Mouse (Mus musculus) lung, embryonic 15.5 days (tissue): ENCODE results near the gene Fdps. TPM values are rescaled to one million over a fixed set of nuclear protein-coding genes. Genes with fewer than 3 reads are reported as not detected.

Experiments
- ATAC-seq: fragments of 200-750 bp; cut with Nextera tagmentation; 2 replicates; pipeline ENCODE4 v1.8.0; 2017; ENCODE audit warnings: moderate number of reproducible peaks, borderline replicate concordance; ENCODE audit not compliant: low FRiP score, low TSS enrichment; ENCODE audit errors: extremely low read depth
- H3K27ac ChIP-seq: fragments of 300-500 bp; sonication (generic); 2 replicates; pipeline ENCODE4 v1.5.1; 2015; ENCODE audit warnings: moderate library complexity, mild to moderate bottlenecking, inconsistent platforms
- H3K27me3 ChIP-seq: fragments of 300-500 bp; sonication (generic); 2 replicates; pipeline ENCODE4 v1.6.1; 2015; ENCODE audit warnings: inconsistent platforms
- H3K36me3 ChIP-seq: fragments of 300-500 bp; sonication (generic); 2 replicates; pipeline ENCODE4 v1.6.1; 2015; ENCODE audit warnings: inconsistent platforms
- H3K4me1 ChIP-seq: fragments of 300-500 bp; sonication (generic); 2 replicates; pipeline ENCODE4 v1.6.1; 2015; ENCODE audit warnings: inconsistent platforms
- H3K4me2 ChIP-seq: fragments of 300-500 bp; sonication (generic); 2 replicates; pipeline ENCODE4 v1.6.1; 2015; ENCODE audit warnings: inconsistent platforms, mild to moderate bottlenecking, moderate library complexity
- H3K4me3 ChIP-seq: fragments of 300-500 bp; sonication (generic); 2 replicates; pipeline ENCODE4 v1.5.1; 2015; ENCODE audit warnings: mild to moderate bottlenecking, inconsistent platforms
- H3K9ac ChIP-seq: fragments of 300-500 bp; sonication (generic); 2 replicates; pipeline ENCODE4 v1.6.1; 2015; ENCODE audit warnings: inconsistent platforms
- H3K9me3 ChIP-seq: fragments of 300-500 bp; sonication (generic); 2 replicates; pipeline ENCODE4 v1.6.1; 2016; ENCODE audit warnings: inconsistent platforms
- WGBS: fragments of 180-500 bp; shearing (Covaris S2); methylation state at CpG from one replicate; pipeline ENCODE4 v1.1.7; 2015; 5-methylcytosine and 5-hydroxymethylcytosine counted together
- polyA plus RNA-seq: library from polyadenylated mRNA; unstranded; fragments of >200 nt; fragmentation: Nextera tagmentation; extraction: Ambion mirVana; gene quantifications from 2 replicates; pipeline ENCODE4 v1.2.1, GENCODE M21; 2015

Gene Fdps
- polyA plus RNA-seq, 1 experiment from 2014 or later: 166 TPM

GRCm38 (mm10) chr3:89131816-89132215 is 30.1 kb upstream of the Fdps start:
- Histone ChIP-seq H3K36me3 (no peaks in the 10 kb centered on the region), H3K27me3 (no peaks in the 10 kb centered on the region), H3K9ac (no peak overlapping the region), H3K4me2 (peak overlapping the region; percentile 68), H3K4me1 (peaks cover 7% of the 10 kb centered on the region; the same call in 1 of the 2 replicates), H3K4me3 (no peak overlapping the region), H3K27ac (no peak overlapping the region), H3K9me3 (no peaks in the 10 kb centered on the region)
- no peak for ATAC-seq
- 36% methylated on average over 4 of the region's 4 CpGs for WGBS

GRCm38 (mm10) chr3:89129908-89130307 is 28.1 kb upstream of the Fdps start:
- peaks cover 7% of the 10 kb centered on the region; the same call in 1 of the 2 replicates for H3K4me1 ChIP-seq
- no peak overlapping the region for H3K9ac ChIP-seq
- WGBS: 67% methylated on average over 3 of the region's 3 CpGs
- H3K9me3 ChIP-seq: no peaks in the 10 kb centered on the region
- H3K4me2 ChIP-seq: no peak overlapping the region
- H3K27me3 ChIP-seq: no peaks in the 10 kb centered on the region
- H3K27ac ChIP-seq: no peak overlapping the region
- H3K36me3 ChIP-seq: no peaks in the 10 kb centered on the region
- no peak for ATAC-seq
- no peak overlapping the region for H3K4me3 ChIP-seq

DNA sequence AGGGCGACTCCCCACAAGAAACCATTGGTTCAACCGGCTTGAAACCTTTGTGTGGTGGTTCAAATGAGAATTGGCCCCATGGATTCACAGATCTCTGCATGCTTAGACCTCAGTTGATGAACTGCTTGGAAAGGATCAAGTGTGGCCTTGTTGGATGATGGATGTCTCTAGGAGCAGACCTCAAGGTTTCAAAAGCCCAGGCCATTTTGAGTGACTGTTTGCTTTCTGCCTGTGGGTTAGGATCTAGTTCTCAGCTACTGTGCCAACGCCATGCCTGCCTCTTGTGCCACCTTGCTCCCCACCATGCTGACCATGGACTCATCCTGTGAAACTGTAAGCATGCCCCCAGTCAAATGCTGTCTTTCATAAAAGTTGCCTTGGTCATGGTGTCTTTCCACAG is 24.2 kb upstream of the Fdps start:
- no peaks in the 10 kb centered on the region for H3K36me3 ChIP-seq
- no peaks in the 10 kb centered on the region for H3K9me3 ChIP-seq
- no peak overlapping the region for H3K27ac ChIP-seq
- no peak overlapping the region for H3K9ac ChIP-seq
- H3K4me1 ChIP-seq: no peaks in the 10 kb centered on the region
- no peak overlapping the region for H3K4me3 ChIP-seq
- WGBS: 79% methylated on average over 3 of the region's 3 CpGs
- ATAC-seq: no peak
- no peaks in the 10 kb centered on the region for H3K27me3 ChIP-seq
- H3K4me2 ChIP-seq: no peak overlapping the region

GRCm38 (mm10) chr3:89124241-89124640 is 22.5 kb upstream of the Fdps start:
- ATAC-seq: no peak
- Histone ChIP-seq H3K4me2 (no peak overlapping the region), H3K27me3 (no peaks in the 10 kb centered on the region), H3K9me3 (no peaks in the 10 kb centered on the region), H3K4me3 (no peak overlapping the region), H3K27ac (no peak overlapping the region), H3K9ac (no peak overlapping the region), H3K36me3 (no peaks in the 10 kb centered on the region), H3K4me1 (no peaks in the 10 kb centered on the region)
- WGBS: 45% methylated on average over 3 of the region's 3 CpGs

- H3K27ac ChIP-seq: no peak overlapping the region
- H3K4me1 ChIP-seq: no peaks in the 10 kb centered on the region
- H3K4me3 ChIP-seq: no peak overlapping the region
- no peak for ATAC-seq
- H3K9me3 ChIP-seq: no peaks in the 10 kb centered on the region
- no peak overlapping the region for H3K4me2 ChIP-seq
- H3K27me3 ChIP-seq: no peaks in the 10 kb centered on the region
- no peak overlapping the region for H3K9ac ChIP-seq
- no peaks in the 10 kb centered on the region for H3K36me3 ChIP-seq
- WGBS: 61% methylated on average over 2 of the region's 2 CpGs
Measured at GRCm38 (mm10) chr3:89123313-89123712, 21.6 kb upstream of the Fdps start.

DNA sequence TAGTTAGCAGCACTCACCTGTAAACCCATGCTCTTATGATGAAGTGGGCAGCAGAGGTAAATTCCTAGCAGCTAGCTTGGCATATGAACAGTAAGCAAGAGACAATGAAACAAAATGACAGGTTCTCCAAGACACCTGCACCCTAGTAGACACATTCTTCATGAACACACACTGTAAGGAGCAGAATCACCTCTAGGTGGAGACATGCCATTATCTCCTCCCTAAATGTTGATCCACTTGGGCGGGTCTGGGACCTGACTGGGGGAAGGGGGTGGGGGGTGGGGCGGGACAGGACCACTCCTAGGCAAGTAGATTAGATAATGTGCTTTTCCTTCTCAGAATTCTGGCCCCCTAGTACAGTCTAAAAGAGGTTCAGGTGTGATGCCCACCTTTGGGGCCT is 13.8 kb upstream of the Fdps start:
- no peak for ATAC-seq
- WGBS: 3% methylated on average over 2 of the region's 2 CpGs

GRCm38 (mm10) chr3:89113058-89113457 is 11.3 kb upstream of the Fdps start:
- WGBS: 58% methylated on average over 4 of the region's 4 CpGs
- Histone ChIP-seq H3K9me3 (no peaks in the 10 kb centered on the region), H3K4me2 (no peak overlapping the region), H3K4me1 (no peaks in the 10 kb centered on the region), H3K27ac (no peak overlapping the region), H3K9ac (no peak overlapping the region), H3K4me3 (no peak overlapping the region), H3K36me3 (no peaks in the 10 kb centered on the region), H3K27me3 (no peaks in the 10 kb centered on the region)
- ATAC-seq: no peak

More for the DNA sequence above, 13.8 kb upstream of the Fdps start:
- Histone ChIP-seq H3K4me3 (no peak overlapping the region), H3K27me3 (no peaks in the 10 kb centered on the region), H3K36me3 (no peaks in the 10 kb centered on the region), H3K27ac (no peak overlapping the region), H3K4me2 (no peak overlapping the region), H3K4me1 (no peaks in the 10 kb centered on the region), H3K9ac (no peak overlapping the region), H3K9me3 (no peaks in the 10 kb centered on the region)

GRCm38 (mm10) chr3:89108146-89108545 is 6.4 kb upstream of the Fdps start:
- Histone ChIP-seq H3K4me1 (no peaks in the 10 kb centered on the region), H3K4me3 (no peak overlapping the region), H3K9ac (no peak overlapping the region), H3K4me2 (no peak overlapping the region), H3K9me3 (no peaks in the 10 kb centered on the region), H3K27ac (no peak overlapping the region), H3K36me3 (no peaks in the 10 kb centered on the region), H3K27me3 (no peaks in the 10 kb centered on the region)
- ATAC-seq: no peak
- WGBS: 30% methylated on average over 1 of the region's 1 CpGs

DNA sequence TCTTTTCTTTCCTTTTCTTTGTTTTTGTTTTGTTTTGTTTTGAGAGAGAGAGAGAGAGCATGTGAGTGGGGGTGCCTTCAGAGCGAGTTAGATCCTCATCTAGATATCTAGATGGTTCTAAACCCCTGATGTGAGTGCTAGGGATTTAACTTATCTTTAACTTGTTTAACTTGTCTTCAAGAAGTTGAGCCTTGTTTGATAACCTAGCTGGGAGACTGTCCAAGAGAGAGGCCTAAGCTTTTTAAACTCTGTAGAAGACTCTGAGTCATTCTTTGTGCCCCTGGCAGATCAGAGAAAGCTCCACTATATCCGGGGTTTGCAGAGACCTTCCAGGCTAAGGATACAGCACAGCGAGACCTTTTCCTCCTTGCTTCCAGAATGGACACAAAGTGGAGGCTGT is 5.8 kb upstream of the Fdps start:
- Histone ChIP-seq H3K27me3 (no peaks in the 10 kb centered on the region), H3K4me3 (no peak overlapping the region), H3K9ac (no peak overlapping the region), H3K36me3 (no peaks in the 10 kb centered on the region), H3K4me2 (no peak overlapping the region), H3K27ac (no peak overlapping the region), H3K9me3 (no peaks in the 10 kb centered on the region), H3K4me1 (no peaks in the 10 kb centered on the region)
- 45% methylated on average over 3 of the region's 3 CpGs for WGBS
- no peak for ATAC-seq

DNA sequence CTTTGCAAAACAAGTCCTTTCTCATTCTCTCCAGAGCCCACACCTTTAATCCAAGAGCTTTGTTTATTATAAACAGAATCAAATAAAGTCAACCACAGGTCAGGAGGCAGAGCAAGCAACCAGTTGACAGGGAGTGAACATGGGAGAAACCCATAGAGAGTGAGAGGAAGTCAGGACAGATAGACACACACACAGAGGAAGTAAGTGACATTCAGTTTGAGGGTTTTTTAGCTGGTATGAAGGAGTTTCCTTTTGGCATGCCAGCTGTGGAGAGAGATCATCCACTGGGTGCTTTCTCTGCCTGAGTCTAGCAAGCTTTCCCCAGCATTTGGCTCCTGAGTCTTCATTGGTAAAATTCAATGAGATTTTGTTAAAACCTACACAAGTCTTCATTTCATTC is 5.1 kb upstream of the Fdps start:
- ATAC-seq: no peak
- peaks cover 4% of the 10 kb centered on the region; the same call in 1 of the 2 replicates for H3K4me1 ChIP-seq
- no peak overlapping the region for H3K27ac ChIP-seq
- H3K36me3 ChIP-seq: no peaks in the 10 kb centered on the region
- no peaks in the 10 kb centered on the region for H3K9me3 ChIP-seq
- H3K4me3 ChIP-seq: no peak overlapping the region
- no peak overlapping the region for H3K4me2 ChIP-seq
- H3K27me3 ChIP-seq: no peaks in the 10 kb centered on the region
- H3K9ac ChIP-seq: no peak overlapping the region

DNA sequence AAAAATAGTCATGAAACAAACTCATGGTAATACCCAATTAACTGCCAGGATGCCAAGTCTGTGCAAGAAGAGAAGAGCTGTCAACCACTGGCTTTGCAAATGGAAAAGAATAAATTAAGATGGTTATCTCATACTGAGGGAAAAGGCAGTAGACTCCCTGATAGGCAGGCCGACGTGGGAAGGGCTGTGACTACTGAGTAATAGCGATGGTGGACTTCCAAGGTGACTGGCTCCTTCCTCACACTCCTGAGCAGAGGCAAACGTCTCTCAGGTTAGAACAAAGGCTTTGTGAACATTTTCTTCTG is 1.5 kb upstream of the Fdps start:
- Histone ChIP-seq H3K27ac (no peak overlapping the region), H3K4me2 (no peak overlapping the region), H3K9ac (no peak overlapping the region), H3K4me3 (no peak overlapping the region), H3K9me3 (no peaks in the 10 kb centered on the region), H3K4me1 (peaks cover 25% of the 10 kb centered on the region), H3K36me3 (peaks cover 16% of the 10 kb centered on the region; the same call in 1 of the 2 replicates), H3K27me3 (no peaks in the 10 kb centered on the region)
- WGBS: 61% methylated on average over 4 of the region's 4 CpGs
- no peak for ATAC-seq

GRCm38 (mm10) chr3:89102495-89103290 is 934 bp upstream of the Fdps start:
- Histone ChIP-seq H3K9me3 (no peaks in the 10 kb centered on the region), H3K4me3 (peak overlapping the region; percentile 64; the same call in 1 of the 2 replicates), H3K9ac (0 out of 2 replicates have a peak overlapping the region, but pooled peaks have one; percentile 15), H3K4me1 (peaks cover 25% of the 10 kb centered on the region), H3K27me3 (no peaks in the 10 kb centered on the region), H3K4me2 (peak overlapping the region; percentile 87), H3K36me3 (peaks cover 22% of the 10 kb centered on the region; the same call in 1 of the 2 replicates), H3K27ac (peak overlapping the region; percentile 62; the same call in 1 of the 2 replicates)
- 62% methylated on average over 12 of the region's 12 CpGs for WGBS
- no peak for ATAC-seq
